Mouse (Mus musculus) MEL (cell line): ENCODE measurements around the gene Uspl1. TPM values are rescaled to one million over a fixed set of nuclear protein-coding genes. Genes with fewer than 3 reads are reported as not detected.

Experiments used
- CHD2 ChIP-seq: IDR thresholded peaks from 2 replicates; pipeline ENCODE4 v1.6.1; 2011; ENCODE audit warnings: low read length, improper control_type of control experiment
- CTCF ChIP-seq, 3 experiments: IDR thresholded peaks in 2 of 3; conservative IDR thresholded peaks in 1 of 3; 2 replicates each; pipeline ENCODE4 v1.5.1; 2011 to 2012; ENCODE audit warnings: low read length in 3 of 3, low read depth in 2 of 3, mild to moderate bottlenecking in 2 of 3, improper control_type of control experiment in 1 of 3, inconsistent platforms in 1 of 3, mixed read lengths in 1 of 3, moderate library complexity in 1 of 3; ENCODE audit not compliant: control insufficient read depth in 1 of 3, insufficient read depth in 1 of 3, poor library complexity in 1 of 3, severe bottlenecking in 1 of 3
- ETS1 ChIP-seq: IDR thresholded peaks from 2 replicates; pipeline ENCODE4 v1.6.1; 2012; ENCODE audit warnings: low read depth, mild to moderate bottlenecking, inconsistent platforms, low read length, improper control_type of control experiment, moderate library complexity
- JUND ChIP-seq: IDR thresholded peaks from 2 replicates; pipeline ENCODE4 v1.6.1; 2011; ENCODE audit warnings: low read depth, mild to moderate bottlenecking, improper control_type of control experiment, low read length
- MAX ChIP-seq: IDR thresholded peaks from 2 replicates; pipeline ENCODE4 v1.6.1; 2011; ENCODE audit warnings: low read length, improper control_type of control experiment
- MXI1 ChIP-seq: IDR thresholded peaks from 2 replicates; pipeline ENCODE4 v1.6.1; 2011; ENCODE audit warnings: mild to moderate bottlenecking, low read depth, low read length, improper control_type of control experiment
- MYB ChIP-seq: IDR thresholded peaks from 2 replicates; pipeline ENCODE4 v1.6.1; 2011; ENCODE audit warnings: mild to moderate bottlenecking, low read depth, low read length, improper control_type of control experiment
- POLR2A ChIP-seq, 2 experiments: IDR thresholded peaks; 2 replicates each; pipeline ENCODE4 v1.6.1; 2011 to 2012; ENCODE audit warnings: low read length in 2 of 2, mild to moderate bottlenecking in 2 of 2, control low read depth in 1 of 2, improper control_type of control experiment in 1 of 2, low read depth in 1 of 2, moderate library complexity in 1 of 2; ENCODE audit not compliant: control insufficient read depth in 1 of 2, insufficient read depth in 1 of 2, poor library complexity in 1 of 2
- POLR2AphosphoS2 ChIP-seq: IDR thresholded peaks from 2 replicates; pipeline ENCODE4 v1.6.1; 2011; ENCODE audit warnings: low read length, improper control_type of control experiment
- USF2 ChIP-seq, 2 experiments: IDR thresholded peaks; 2 replicates each; pipeline ENCODE4 v1.6.1; 2011 to 2012; ENCODE audit warnings: improper control_type of control experiment in 2 of 2, low read length in 2 of 2, borderline replicate concordance in 1 of 2, inconsistent platforms in 1 of 2, low read depth in 1 of 2, mild to moderate bottlenecking in 1 of 2; ENCODE audit not compliant: insufficient read depth in 1 of 2
- ZNF384 ChIP-seq: IDR thresholded peaks from 2 replicates; pipeline ENCODE4 v1.6.1; 2012; ENCODE audit warnings: low read depth, mild to moderate bottlenecking, inconsistent platforms, low read length, improper control_type of control experiment
- polyA plus RNA-seq, 2 experiments: library from polyadenylated mRNA; stranded (reverse) in 1 of 2; unstranded in 1 of 2; fragments of >175 nt in 1 of 2; fragments of >200 nt in 1 of 2; gene quantifications; 2 replicates each; pipeline versions ENCODE4 v1.2.1 to v1.2.4; 2012; ENCODE audit warnings: low replicate concordance in 2 of 2, low read depth in 1 of 2; ENCODE audit not compliant: insufficient read length in 2 of 2, insufficient read depth in 1 of 2, missing spikeins in 1 of 2
- total RNA-seq: library from RNA; depleted of rRNA; stranded (reverse); fragments of 300-350 nt; gene quantifications from 2 replicates; pipeline ENCODE4 v1.2.3, GENCODE M21; 2012; rRNA removed

The Uspl1 gene
- total and polyA plus RNA-seq, 3 experiments = 68.5 to 179 (median 94.4) TPM

GRCm38 (mm10) chr5:149264878-149265279, 80.7 kb downstream of the Uspl1 start (continued):
- TF ChIP-seq ZNF384 = no peak
- no peak for TF ChIP-seq MAX
- no peak for TF ChIP-seq USF2 (IDR thresholded peaks at IDR 0.05; ENCODE audit: borderline replicate concordance in 1 of 2, insufficient read depth in 1 of 2, low read depth in 1 of 2, low read length in 2 of 2)
- peak; percentile 73 for TF ChIP-seq MXI1
- TF ChIP-seq POLR2AphosphoS2 = no peak
- no peak for TF ChIP-seq CHD2
- TF ChIP-seq JUND = no peak
- no peak for TF ChIP-seq CTCF (IDR thresholded peaks at IDR 0.05 in 2 of 3, conservative IDR thresholded peaks at IDR 0.05 in 1 of 3; ENCODE audit: control insufficient read depth in 1 of 3, insufficient read depth in 1 of 3, low read depth in 2 of 3, low read length in 3 of 3, poor library complexity in 1 of 3, severe bottlenecking in 1 of 3)
- TF ChIP-seq POLR2A (IDR thresholded peaks at IDR 0.05; ENCODE audit: control insufficient read depth in 1 of 2, insufficient read depth in 1 of 2, low read depth in 1 of 2, low read length in 2 of 2, poor library complexity in 1 of 2) = peak; percentile 52 to 89
- no peak for TF ChIP-seq ETS1
- TF ChIP-seq MYB = no peak

Other genes with a start within 250 kb of the Uspl1 start
- gene Gm42791, start 189.2 kb upstream of the Uspl1 start, total RNA-seq = 1.2 TPM in 1 of 2 replicates, not detected in the other
- 1 to 10 TPM in 1 of 2 experiments, not detected in 1; 2.1 TPM for gene Gm42791, start 189.2 kb upstream of the Uspl1 start, polyA plus RNA-seq
- gene Hmgb1, start 139 bp downstream of the Uspl1 start, total RNA-seq = 678 and 686 TPM in 2 replicates
- 100 to 1,000 TPM in 1 of 2 experiments, not detected in 1; 600 TPM for gene Hmgb1, start 139 bp downstream of the Uspl1 start, polyA plus RNA-seq
- gene Alox5ap, start 80.4 kb downstream of the Uspl1 start, total RNA-seq = 47.5 and 56.4 TPM in 2 replicates
- gene Alox5ap, start 80.4 kb downstream of the Uspl1 start, polyA plus RNA-seq = 100 to 1,000 TPM in 1 of 2 experiments, not detected in 1; 157 TPM
- not detected in 2 replicates for gene Medag, start 227.4 kb downstream of the Uspl1 start, total RNA-seq
- not detected for gene Medag, start 227.4 kb downstream of the Uspl1 start, polyA plus RNA-seq